Comparison of ENCODE assay signal across 9 mouse cellular contexts in genomic region chr4:129086078-129086477, GRCm38 (mm10). TPM values are rescaled to one million over a fixed set of nuclear protein-coding genes. Genes with fewer than 3 reads are reported as not detected.
DNase-seq lines count a peak whose midpoint lies in the region; TF ChIP-seq lines count a peak whose summit lies in the region.
"Had no signal": no experiment of that assay in that cellular context is flagged by ENCODE, and none has a peak within 500 bp of the region (broad histone marks: within the 10 kb centered on the region; RNA-seq: fewer than 3 reads in every experiment).

No protein-coding gene starts in this region.

- peak; percentile 51; the same call in 1 of the 2 replicates for TF ChIP-seq CTCF in lung, adult 2 months (IDR thresholded peaks at IDR 0.05; ENCODE audit: insufficient read depth, low read length)

- DNase-seq in gastrocnemius, adult 18-20 months (ENCODE audit: low spot score) = peak; percentile 76
- DNase-seq in gastrocnemius, postnatal 25 days = no peak
- peak; percentile 60 for DNase-seq in T-cell, adult 2 months (ENCODE audit: low spot score)
- peak; percentile 81 to 88 for DNase-seq in cerebellum, postnatal 25 days
- peak; percentile 38 to 57 for DNase-seq in gastrocnemius, adult 8-10 months (ENCODE audit: low spot score in 2 of 2)
- peak; percentile 54 to 86 for DNase-seq in kidney, postnatal 25 days
- DNase-seq in lung, adult 2 months = peak; percentile 72
- peak; percentile 81 for DNase-seq in retina, postnatal 1 day

- no peak for TF ChIP-seq POLR2A in lung, adult 2 months (IDR thresholded peaks at IDR 0.05; ENCODE audit: borderline replicate concordance, extremely low read depth, low read depth, low read length)

- H3K4me3 ChIP-seq in lung, adult 2 months (replicated peaks; ENCODE audit: extremely low read depth, low read depth, low read length) = no peak overlapping the region

- H3K4me1 ChIP-seq in lung, adult 2 months (ENCODE audit: control insufficient read depth, insufficient read depth, low read length) = no peaks in the 10 kb centered on the region

- 30% methylated on average over 8 of the region's 8 CpGs for WGBS in lung, adult 2 months

RNA-seq across cellular contexts. Expression of gene Tmem54, which starts 19.3 kb away (rescaled TPM):
- total RNA-seq in gastrocnemius, adult 18-20 months (2021) = not detected
- not detected for total RNA-seq in gastrocnemius, postnatal 25 days (2021)
- total RNA-seq in gastrocnemius, adult 8-10 months (2022) = not detected
- polyA plus RNA-seq in lung, adult 2 months (2012; rRNA removed) = 5.8 and 39.0 TPM in 2 replicates
- total RNA-seq: left cerebral cortex, adult 8-10 months had no signal

RNA-seq across cellular contexts. Expression of gene Rnf19b, which starts 28.0 kb away (rescaled TPM):
- 10 to 100 TPM; 23.3 to 24.4 TPM for total RNA-seq in gastrocnemius, adult 18-20 months (2021)
- 10 to 100 TPM; 17.8 to 20.2 TPM for total RNA-seq in gastrocnemius, postnatal 25 days (2021)
- total RNA-seq in gastrocnemius, adult 8-10 months (2022) = 10 to 100 TPM; 23.6 to 27.2 (median 25.0) TPM
- 51.1 and 70.7 TPM in 2 replicates for polyA plus RNA-seq in lung, adult 2 months (2012; rRNA removed)

RNA-seq across cellular contexts. Expression of gene Hpca, which starts 35.8 kb away (rescaled TPM):
- total RNA-seq in gastrocnemius, adult 18-20 months (2021) = not detected
- total RNA-seq in gastrocnemius, postnatal 25 days (2021) = not detected
- total RNA-seq in gastrocnemius, adult 8-10 months (2022) = not detected
- polyA plus RNA-seq in lung, adult 2 months (2012; rRNA removed) = 0.23 TPM in 1 of 2 replicates, not detected in the other

RNA-seq across cellular contexts. Expression of gene Fndc5, which starts 50.7 kb away (rescaled TPM):
- total RNA-seq in gastrocnemius, adult 18-20 months (2021) = 10 to 100 TPM; 67.3 to 72.7 TPM
- 10 to 100 TPM; 71.5 to 93.0 TPM for total RNA-seq in gastrocnemius, postnatal 25 days (2021)
- 10 to 100 TPM; 48.3 to 65.7 (median 58.5) TPM for total RNA-seq in gastrocnemius, adult 8-10 months (2022)
- polyA plus RNA-seq in lung, adult 2 months (2012; rRNA removed) = 4.5 and 5.5 TPM in 2 replicates
